Mouse (Mus musculus): Measurements from ENCODE around the gene Il17c. TPM values are rescaled to one million over a fixed set of nuclear protein-coding genes. Genes with fewer than 3 reads are reported as not detected.

Il17c gene
- polyA plus RNA-seq, 1 experiment from 2014 or later: not detected

- Histone ChIP-seq H3K9me3 (ENCODE audit: control insufficient read depth, low read length) (no peaks in the 10 kb centered on the region), H3K4me2 (replicated peaks; ENCODE audit: low read depth, low read length) (no peak overlapping the region), H3K27me3 (ENCODE audit: control insufficient read depth, insufficient read depth, low read length) (no peaks in the 10 kb centered on the region), H3K4me1 (replicated peaks; ENCODE audit: control insufficient read depth, insufficient read depth, low read length) (no peaks in the 10 kb centered on the region), H3K27ac (ENCODE audit: low read depth, low read length) (no peak overlapping the region), H3K4me3 (ENCODE audit: low read depth, low read length) (no peak overlapping the region), H3K36me3 (ENCODE audit: control insufficient read depth, insufficient read depth, low read length) (peaks cover 8% of the 10 kb centered on the region; the same call in 1 of the 2 replicates), H3K9ac (ENCODE audit: low read depth, low read length) (no peak overlapping the region)
- 90% methylated on average over 6 of the region's 6 CpGs for WGBS
- ATAC-seq (ENCODE audit: low FRiP score): no peak
- no peak for DNase-seq (ENCODE audit: low spot score)
These were observed 26.5 kb upstream of the Il17c start for GRCm38 (mm10) chr8:122395291-122395690.

GRCm38 (mm10) chr8:122398186-122398585 is 23.6 kb upstream of the Il17c start:
- Histone ChIP-seq H3K9ac (ENCODE audit: low read depth, low read length) (no peak overlapping the region), H3K27ac (ENCODE audit: low read depth, low read length) (no peak overlapping the region), H3K36me3 (ENCODE audit: control insufficient read depth, insufficient read depth, low read length) (peaks cover 12% of the 10 kb centered on the region; the same call in 1 of the 2 replicates), H3K4me1 (replicated peaks; ENCODE audit: control insufficient read depth, insufficient read depth, low read length) (no peaks in the 10 kb centered on the region), H3K27me3 (ENCODE audit: control insufficient read depth, insufficient read depth, low read length) (no peaks in the 10 kb centered on the region), H3K4me2 (replicated peaks; ENCODE audit: low read depth, low read length) (no peak overlapping the region), H3K9me3 (ENCODE audit: control insufficient read depth, low read length) (no peaks in the 10 kb centered on the region), H3K4me3 (ENCODE audit: low read depth, low read length) (no peak overlapping the region)
- DNase-seq (ENCODE audit: low spot score): no peak
- ATAC-seq (ENCODE audit: low FRiP score): no peak
- 94% methylated on average over 9 of the region's 9 CpGs for WGBS

- Histone ChIP-seq H3K36me3 (ENCODE audit: control insufficient read depth, insufficient read depth, low read length) (peaks cover 29% of the 10 kb centered on the region), H3K27ac (ENCODE audit: low read depth, low read length) (no peak overlapping the region), H3K4me3 (ENCODE audit: low read depth, low read length) (no peak overlapping the region), H3K9me3 (ENCODE audit: control insufficient read depth, low read length) (no peaks in the 10 kb centered on the region), H3K27me3 (ENCODE audit: control insufficient read depth, insufficient read depth, low read length) (no peaks in the 10 kb centered on the region; the same call in 1 of the 2 replicates), H3K4me1 (replicated peaks; ENCODE audit: control insufficient read depth, insufficient read depth, low read length) (no peaks in the 10 kb centered on the region), H3K4me2 (replicated peaks; ENCODE audit: low read depth, low read length) (no peak overlapping the region), H3K9ac (ENCODE audit: low read depth, low read length) (no peak overlapping the region)
- ATAC-seq (ENCODE audit: low FRiP score) (no peak), DNase-seq (ENCODE audit: low spot score) (no peak)
- 94% methylated on average over 9 of the region's 9 CpGs for WGBS
These were observed 16.5 kb upstream of the Il17c start for GRCm38 (mm10) chr8:122405146-122405805.

GRCm38 (mm10) chr8:122407678-122408077 is 14.1 kb upstream of the Il17c start:
- Histone ChIP-seq H3K4me1 (replicated peaks; ENCODE audit: control insufficient read depth, insufficient read depth, low read length) (no peaks in the 10 kb centered on the region), H3K9me3 (ENCODE audit: control insufficient read depth, low read length) (no peaks in the 10 kb centered on the region), H3K4me3 (ENCODE audit: low read depth, low read length) (no peak overlapping the region), H3K27ac (ENCODE audit: low read depth, low read length) (no peak overlapping the region), H3K4me2 (replicated peaks; ENCODE audit: low read depth, low read length) (no peak overlapping the region), H3K9ac (ENCODE audit: low read depth, low read length) (no peak overlapping the region), H3K27me3 (ENCODE audit: control insufficient read depth, insufficient read depth, low read length) (no peaks in the 10 kb centered on the region; the same call in 1 of the 2 replicates), H3K36me3 (ENCODE audit: control insufficient read depth, insufficient read depth, low read length) (peaks cover 21% of the 10 kb centered on the region)
- no peak for DNase-seq (ENCODE audit: low spot score)
- ATAC-seq (ENCODE audit: low FRiP score): no peak
- WGBS: 97% methylated on average over 7 of the region's 7 CpGs

- ATAC-seq (ENCODE audit: low FRiP score): no peak
- 91% methylated on average over 9 of the region's 9 CpGs for WGBS
- Histone ChIP-seq H3K9ac (ENCODE audit: low read depth, low read length) (no peak overlapping the region), H3K4me3 (ENCODE audit: low read depth, low read length) (no peak overlapping the region), H3K4me2 (replicated peaks; ENCODE audit: low read depth, low read length) (no peak overlapping the region), H3K27me3 (ENCODE audit: control insufficient read depth, insufficient read depth, low read length) (no peaks in the 10 kb centered on the region), H3K27ac (ENCODE audit: low read depth, low read length) (no peak overlapping the region), H3K9me3 (ENCODE audit: control insufficient read depth, low read length) (no peaks in the 10 kb centered on the region), H3K4me1 (replicated peaks; ENCODE audit: control insufficient read depth, insufficient read depth, low read length) (no peaks in the 10 kb centered on the region), H3K36me3 (ENCODE audit: control insufficient read depth, insufficient read depth, low read length) (peaks cover 24% of the 10 kb centered on the region)
- DNase-seq (ENCODE audit: low spot score): no peak
These were observed 7.5 kb upstream of the Il17c start for GRCm38 (mm10) chr8:122414311-122414710.

GRCm38 (mm10) chr8:122415554-122415953 is 6.3 kb upstream of the Il17c start:
- Histone ChIP-seq H3K4me3 (ENCODE audit: low read depth, low read length) (no peak overlapping the region), H3K27me3 (ENCODE audit: control insufficient read depth, insufficient read depth, low read length) (no peaks in the 10 kb centered on the region), H3K9me3 (ENCODE audit: control insufficient read depth, low read length) (no peaks in the 10 kb centered on the region), H3K4me1 (replicated peaks; ENCODE audit: control insufficient read depth, insufficient read depth, low read length) (no peaks in the 10 kb centered on the region), H3K9ac (ENCODE audit: low read depth, low read length) (no peak overlapping the region), H3K4me2 (replicated peaks; ENCODE audit: low read depth, low read length) (no peak overlapping the region), H3K36me3 (ENCODE audit: control insufficient read depth, insufficient read depth, low read length) (peaks cover 15% of the 10 kb centered on the region), H3K27ac (ENCODE audit: low read depth, low read length) (no peak overlapping the region)
- 94% methylated on average over 6 of the region's 6 CpGs for WGBS
- DNase-seq (ENCODE audit: low spot score) (no peak), ATAC-seq (ENCODE audit: low FRiP score) (no peak)

- H3K4me1 ChIP-seq (replicated peaks; ENCODE audit: control insufficient read depth, insufficient read depth, low read length): no peaks in the 10 kb centered on the region
- WGBS: 72% methylated on average over 9 of the region's 9 CpGs
- DNase-seq (ENCODE audit: low spot score) (no peak), ATAC-seq (ENCODE audit: low FRiP score) (no peak)
- no peak overlapping the region for H3K9ac ChIP-seq (ENCODE audit: low read depth, low read length)
- no peak overlapping the region for H3K27ac ChIP-seq (ENCODE audit: low read depth, low read length)
- H3K4me3 ChIP-seq (ENCODE audit: low read depth, low read length): no peak overlapping the region
- H3K27me3 ChIP-seq (ENCODE audit: control insufficient read depth, insufficient read depth, low read length): no peaks in the 10 kb centered on the region
- H3K4me2 ChIP-seq (replicated peaks; ENCODE audit: low read depth, low read length): no peak overlapping the region
- peaks cover 4% of the 10 kb centered on the region for H3K36me3 ChIP-seq (ENCODE audit: control insufficient read depth, insufficient read depth, low read length)
- H3K9me3 ChIP-seq (ENCODE audit: control insufficient read depth, low read length): no peaks in the 10 kb centered on the region
These were observed 1.8 kb upstream of the Il17c start for GRCm38 (mm10) chr8:122419881-122420555.

GRCm38 (mm10) chr8:122423217-122423616 is 1.4 kb downstream of the Il17c start:
- Histone ChIP-seq H3K4me3 (ENCODE audit: low read depth, low read length) (no peak overlapping the region), H3K4me2 (replicated peaks; ENCODE audit: low read depth, low read length) (no peak overlapping the region), H3K36me3 (ENCODE audit: control insufficient read depth, insufficient read depth, low read length) (no peaks in the 10 kb centered on the region; the same call in 1 of the 2 replicates), H3K27me3 (ENCODE audit: control insufficient read depth, insufficient read depth, low read length) (no peaks in the 10 kb centered on the region), H3K4me1 (replicated peaks; ENCODE audit: control insufficient read depth, insufficient read depth, low read length) (no peaks in the 10 kb centered on the region), H3K9ac (ENCODE audit: low read depth, low read length) (no peak overlapping the region), H3K9me3 (ENCODE audit: control insufficient read depth, low read length) (no peaks in the 10 kb centered on the region), H3K27ac (ENCODE audit: low read depth, low read length) (no peak overlapping the region)
- DNase-seq (ENCODE audit: low spot score): no peak
- WGBS: 89% methylated on average over 24 of the region's 24 CpGs
- no peak for ATAC-seq (ENCODE audit: low FRiP score)

GRCm38 (mm10) chr8:122423659-122424058 is 1.8 kb downstream of the Il17c start:
- Histone ChIP-seq H3K4me2 (replicated peaks; ENCODE audit: low read depth, low read length) (no peak overlapping the region), H3K9me3 (ENCODE audit: control insufficient read depth, low read length) (no peaks in the 10 kb centered on the region), H3K27me3 (ENCODE audit: control insufficient read depth, insufficient read depth, low read length) (no peaks in the 10 kb centered on the region), H3K27ac (ENCODE audit: low read depth, low read length) (no peak overlapping the region), H3K4me3 (ENCODE audit: low read depth, low read length) (no peak overlapping the region), H3K36me3 (ENCODE audit: control insufficient read depth, insufficient read depth, low read length) (no peaks in the 10 kb centered on the region), H3K4me1 (replicated peaks; ENCODE audit: control insufficient read depth, insufficient read depth, low read length) (no peaks in the 10 kb centered on the region), H3K9ac (ENCODE audit: low read depth, low read length) (no peak overlapping the region)
- no peak for DNase-seq (ENCODE audit: low spot score)
- ATAC-seq (ENCODE audit: low FRiP score): no peak
- WGBS: 57% methylated on average over 5 of the region's 5 CpGs
